Mouse (Mus musculus) gastrocnemius, postnatal 10 days (tissue): ENCODE data around the gene Gm13030. TPM values are rescaled to one million over a fixed set of nuclear protein-coding genes. Genes with fewer than 3 reads are reported as not detected.

ENCODE experiments used
- total RNA-seq, 2 experiments: library from RNA; stranded (reverse); gene quantifications; 2 replicates each; pipeline ENCODE4 v1.2.3; 2021

Gene Gm13030
- total RNA-seq, 2 experiments from 2014 or later: not detected

Other genes starting within 250 kb of the Gm13030 start
- gene Vwa5b1, start 238.1 kb downstream of the Gm13030 start, total RNA-seq: not detected
- under 1 TPM in 1 of 2 experiments, not detected in 1; 0.16 TPM for gene Pla2g2c, start 149.2 kb downstream of the Gm13030 start, total RNA-seq
- gene Ubxn10, start 136.8 kb downstream of the Gm13030 start, total RNA-seq: under 1 TPM; 0.20 to 0.28 TPM
- gene Pla2g2f, start 116.3 kb downstream of the Gm13030 start, total RNA-seq: not detected
- gene Pla2g2d, start 98.2 kb downstream of the Gm13030 start, total RNA-seq: not detected
- gene Pla2g5, start 10.5 kb downstream of the Gm13030 start, total RNA-seq: 1 to 10 TPM; 2.3 to 5.6 TPM
- gene Pla2g2e, start 4.0 kb upstream of the Gm13030 start, total RNA-seq: not detected
- gene Otud3, start 40.0 kb upstream of the Gm13030 start, total RNA-seq: 1 to 10 TPM; 7.0 to 7.4 TPM
- gene Rnf186, start 93.1 kb upstream of the Gm13030 start, total RNA-seq: not detected
- 1 to 10 TPM; 3.8 to 4.5 TPM for gene Tmco4, start 98.9 kb upstream of the Gm13030 start, total RNA-seq
- gene Htr6, start 201.6 kb upstream of the Gm13030 start, total RNA-seq: not detected
- gene Nbl1, start 219.0 kb upstream of the Gm13030 start, total RNA-seq: 10 to 100 TPM; 51.0 to 51.1 TPM